ENCODE assay signal across 8 mouse cellular contexts in the genomic region with DNA sequence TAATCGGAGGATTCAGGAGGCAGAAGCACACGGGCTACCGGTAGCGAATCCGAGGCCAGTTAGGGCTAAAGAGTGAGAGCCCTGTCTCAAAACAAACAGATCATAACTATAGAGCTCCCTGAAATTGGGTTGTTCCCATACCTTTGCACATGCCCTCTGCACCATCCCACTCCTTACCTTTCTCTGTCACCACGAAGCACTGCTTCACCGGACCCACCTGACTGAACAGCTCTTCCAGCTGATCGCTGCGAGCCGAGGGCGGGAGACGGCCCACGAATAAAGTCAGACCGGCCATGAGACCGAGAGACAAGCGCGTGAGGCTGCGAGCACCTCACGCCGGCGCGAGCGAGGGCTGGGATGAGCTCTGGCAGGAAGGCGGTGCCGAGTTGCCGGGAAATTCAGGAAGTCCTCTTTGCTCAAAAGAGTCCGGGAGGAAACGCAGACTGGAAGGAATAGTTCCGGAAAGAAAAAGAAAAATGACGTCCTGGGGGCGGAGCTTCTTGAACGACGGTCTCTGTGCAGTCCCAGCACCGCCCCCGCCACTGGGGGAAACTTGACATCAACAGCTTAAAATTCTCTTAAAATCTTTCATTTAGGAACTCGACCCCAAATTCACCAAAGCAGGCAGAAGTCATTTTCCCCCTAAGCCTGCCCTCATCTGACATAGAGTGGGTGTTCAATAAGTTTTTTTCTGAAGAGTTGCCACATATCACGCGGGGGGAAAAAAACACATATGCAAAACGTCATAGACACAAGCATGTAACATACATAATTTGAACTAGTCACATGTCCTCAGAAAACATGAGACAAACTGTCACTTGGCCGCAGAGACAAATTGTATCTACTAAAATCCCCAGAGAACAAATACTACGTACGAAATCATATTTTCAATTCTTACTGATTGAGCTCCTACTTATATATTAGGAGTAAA. TPM values are rescaled to one million over a fixed set of nuclear protein-coding genes. Genes with fewer than 3 reads are reported as not detected.
A peak's percentile ranks its signal among the peaks of the same experiment; 100 is the strongest.
DNase-seq lines count a peak whose midpoint lies in the region; ATAC-seq and TF ChIP-seq lines count a peak whose summit lies in the region.

TSS of gene Rbm28 (minus strand) at position 693 of the 931 bp plus-strand sequence.

- H3K36me3 ChIP-seq in embryonic facial prominence, embryonic 13.5 days = peaks cover 8% of the 10 kb centered on the region
- no peaks in the 10 kb centered on the region for H3K36me3 ChIP-seq in kidney, adult 2 months (ENCODE audit: control insufficient read depth, insufficient read depth, low read length)
- peaks cover 9% of the 10 kb centered on the region; the same call in 1 of the 2 replicates for H3K36me3 ChIP-seq in limb, embryonic 12.5 days
- H3K36me3 ChIP-seq in midbrain, embryonic 15.5 days (replicated peaks) = peaks cover 2% of the 10 kb centered on the region; the same call in 1 of the 2 replicates
- peaks cover 1% of the 10 kb centered on the region; the same call in 1 of the 2 replicates for H3K36me3 ChIP-seq in spleen, adult 2 months (ENCODE audit: control insufficient read depth, insufficient read depth, low read length)

- H3K4me1 ChIP-seq in embryonic facial prominence, embryonic 13.5 days = peaks cover 8% of the 10 kb centered on the region
- H3K4me1 ChIP-seq in kidney, adult 2 months (ENCODE audit: control insufficient read depth, insufficient read depth, low read length) = 0 out of 2 replicates have a peak, but pooled peaks cover 3% of the 10 kb centered on the region
- H3K4me1 ChIP-seq in limb, embryonic 12.5 days (replicated peaks) = peaks cover 9% of the 10 kb centered on the region
- H3K4me1 ChIP-seq in midbrain, embryonic 15.5 days = peaks cover 27% of the 10 kb centered on the region
- H3K4me1 ChIP-seq in spleen, adult 2 months (ENCODE audit: control insufficient read depth, insufficient read depth, insufficient read length) = no peaks in the 10 kb centered on the region; the same call in 1 of the 2 replicates

- no peaks in the 10 kb centered on the region for H3K9me3 ChIP-seq in embryonic facial prominence, embryonic 13.5 days
- H3K9me3 ChIP-seq in limb, embryonic 12.5 days = no peaks in the 10 kb centered on the region
- no peaks in the 10 kb centered on the region for H3K9me3 ChIP-seq in midbrain, embryonic 15.5 days

- H3K27me3 ChIP-seq in embryonic facial prominence, embryonic 13.5 days = peaks cover 33% of the 10 kb centered on the region
- no peaks in the 10 kb centered on the region for H3K27me3 ChIP-seq in kidney, adult 2 months (replicated peaks; ENCODE audit: control insufficient read depth, insufficient read depth, low read length)
- H3K27me3 ChIP-seq in limb, embryonic 12.5 days = peaks cover 24% of the 10 kb centered on the region
- peaks cover 22% of the 10 kb centered on the region for H3K27me3 ChIP-seq in midbrain, embryonic 15.5 days (replicated peaks)
- H3K27me3 ChIP-seq in spleen, adult 2 months (ENCODE audit: control insufficient read depth, insufficient read depth, low read length) = peaks cover 3% of the 10 kb centered on the region; the same call in 1 of the 2 replicates

- TF ChIP-seq POLR2A in kidney, adult 2 months (IDR thresholded peaks at IDR 0.05; ENCODE audit: low read depth, low read length) = peak; percentile 59
- TF ChIP-seq POLR2A in spleen, adult 2 months (IDR thresholded peaks at IDR 0.05; ENCODE audit: low read depth, low read length) = peak; percentile 26; the same call in 1 of the 2 replicates

- H3K4me2 ChIP-seq in embryonic facial prominence, embryonic 13.5 days = peak within 1 kb of the TSS; percentile 93
- peak within 1 kb of the TSS; percentile 73 for H3K4me2 ChIP-seq in limb, embryonic 12.5 days
- peak within 1 kb of the TSS; percentile 68 for H3K4me2 ChIP-seq in midbrain, embryonic 15.5 days

- 8% methylated on average over 42 of the region's 42 CpGs for WGBS in embryonic facial prominence, embryonic 13.5 days
- 6% methylated on average over 42 of the region's 42 CpGs for WGBS in kidney, adult 2 months
- 8% methylated on average over 42 of the region's 42 CpGs for WGBS in limb, embryonic 12.5 days
- WGBS in midbrain, embryonic 15.5 days = 8% methylated on average over 42 of the region's 42 CpGs
- 7% methylated on average over 42 of the region's 42 CpGs for WGBS in spleen, adult 2 months

- peak within 1 kb of the TSS; percentile 57 for H3K27ac ChIP-seq in embryonic facial prominence, embryonic 13.5 days
- H3K27ac ChIP-seq in kidney, adult 2 months (ENCODE audit: insufficient read depth, low read depth, low read length) = no peak within 1 kb of the TSS
- no peak within 1 kb of the TSS for H3K27ac ChIP-seq in limb, embryonic 12.5 days
- H3K27ac ChIP-seq in midbrain, embryonic 15.5 days = peak within 1 kb of the TSS; percentile 63
- no peak within 1 kb of the TSS for H3K27ac ChIP-seq in spleen, adult 2 months (ENCODE audit: insufficient read depth, low read length)

- no peak for TF ChIP-seq CTCF in kidney, adult 2 months (conservative IDR thresholded peaks at IDR 0.05; ENCODE audit: insufficient read depth, insufficient read length, low read depth, low read length)
- TF ChIP-seq CTCF in spleen, adult 2 months (IDR thresholded peaks at IDR 0.05; ENCODE audit: extremely low read depth, insufficient read depth, insufficient read length, insufficient replicate concordance) = no peak

- peak; percentile 98 for DNase-seq in 3T3-L1 (ENCODE audit: low read depth, low spot score)
- peak; percentile 84 to 86 for DNase-seq in adrenal gland, postnatal 36 days
- peak; percentile 92 to 94 for DNase-seq in heart, adult 18-20 months
- peak; percentile 95 for DNase-seq in kidney, adult 2 months
- DNase-seq in spleen, adult 2 months (ENCODE audit: low read depth in 1 of 2, low spot score in 2 of 2) = peak; percentile 74 to 92

- peak within 1 kb of the TSS; percentile 83 for H3K4me3 ChIP-seq in embryonic facial prominence, embryonic 13.5 days
- peak within 1 kb of the TSS; percentile 100 for H3K4me3 ChIP-seq in kidney, adult 2 months (ENCODE audit: insufficient read depth, low read depth, low read length)
- H3K4me3 ChIP-seq in limb, embryonic 12.5 days (replicated peaks) = peak within 1 kb of the TSS; percentile 81
- peak within 1 kb of the TSS; percentile 83 for H3K4me3 ChIP-seq in midbrain, embryonic 15.5 days
- peak within 1 kb of the TSS; percentile 97 for H3K4me3 ChIP-seq in spleen, adult 2 months (ENCODE audit: extremely low read depth, insufficient read depth, insufficient read length)

- peak within 1 kb of the TSS; percentile 83 for H3K9ac ChIP-seq in embryonic facial prominence, embryonic 13.5 days
- H3K9ac ChIP-seq in limb, embryonic 12.5 days (replicated peaks) = peak within 1 kb of the TSS; percentile 73
- peak within 1 kb of the TSS; percentile 85 for H3K9ac ChIP-seq in midbrain, embryonic 15.5 days

- peak; percentile 63; the same call in 1 of the 2 replicates for ATAC-seq in embryonic facial prominence, embryonic 13.5 days (ENCODE audit: insufficient number of reproducible peaks, insufficient read depth, low FRiP score, low TSS enrichment, low read depth)
- ATAC-seq in limb, embryonic 12.5 days (ENCODE audit: insufficient number of reproducible peaks, insufficient read depth, low FRiP score, low TSS enrichment, low read depth) = peak; percentile 65
- ATAC-seq in midbrain, embryonic 15.5 days (replicated peaks) = peak; percentile 86

RNA-seq across cellular contexts. Expression of gene Rbm28, which starts in this region (rescaled TPM):
- total RNA-seq in adrenal gland, postnatal 36 days (2021) = 10 to 100 TPM; 28.4 to 29.7 TPM
- 47.4 and 50.6 TPM in 2 replicates for polyA plus RNA-seq in embryonic facial prominence, embryonic 13.5 days (2015; fragmentation: Nextera tagmentation; extraction: Ambion mirVana)
- 10 to 100 TPM; 16.2 to 19.5 TPM for total RNA-seq in heart, adult 18-20 months (2021)
- 4.9 and 6.1 TPM in 2 replicates for polyA plus RNA-seq in kidney, adult 2 months (2012; rRNA removed)
- polyA plus RNA-seq in limb, embryonic 12.5 days (2016; fragmentation: Nextera tagmentation; extraction: Ambion mirVana) = 54.0 and 59.5 TPM in 2 replicates
- 38.9 and 46.9 TPM in 2 replicates for polyA plus RNA-seq in midbrain, embryonic 15.5 days (2015; fragmentation: Nextera tagmentation; extraction: Ambion mirVana)
- polyA plus RNA-seq in spleen, adult 2 months (2012; rRNA removed) = 3.6 and 4.2 TPM in 2 replicates

Comparison
In these comparisons a context has a peak if more than half of its experiments do, and no peak if none do; other contexts are left out.
1. H3K27ac ChIP-seq: peak in embryonic facial prominence, embryonic 13.5 days (single experiment) and midbrain, embryonic 15.5 days (single experiment); none in kidney, adult 2 months (single experiment), limb, embryonic 12.5 days (single experiment) and spleen, adult 2 months (single experiment).
2. Peak in every context shown above with its lines, with median percentiles within 50 percentile points of each other: DNase-seq, ATAC-seq, H3K4me2 ChIP-seq, H3K4me3 ChIP-seq and H3K9ac ChIP-seq.